Mouse (Mus musculus): Measurements from ENCODE around the gene Acvr1.

- TF ChIP-seq EP300 (IDR thresholded peaks at IDR 0.05; ENCODE audit: insufficient read depth, low read depth, low read length), result no peak
- TF ChIP-seq POLR2A (IDR thresholded peaks at IDR 0.05; ENCODE audit: insufficient read depth, low read length), result no peak
Measured at GRCm38 (mm10) chr2:58379475-58379874, 187.5 kb downstream of the Acvr1 start.
